Mouse (Mus musculus) cerebellum, adult 2 months (tissue): ENCODE measurements around the gene Coro7. TPM values are rescaled to one million over a fixed set of nuclear protein-coding genes. Genes with fewer than 3 reads are reported as not detected.
"Not testable (repeated sequence)": the region's sequence is repeated elsewhere in the genome, so short reads cannot be mapped to it uniquely, and the experiment has no call there.

Source experiments
- DNase-seq, 2 experiments: peaks; one replicate each; pipeline ENCODE4 v3.0.0; 2021
- H3K27ac ChIP-seq: fragments of 200-500 bp; 2 replicates; pipeline ENCODE4 v1.5.1; 2012; ENCODE audit warnings: low read length, control low read depth, inconsistent platforms; ENCODE audit not compliant: insufficient read depth
- H3K27me3 ChIP-seq: fragments of 200-500 bp; 2 replicates; pipeline ENCODE4 v1.6.1; 2012; ENCODE audit warnings: inconsistent platforms, mild to moderate bottlenecking, low read length, moderate library complexity; ENCODE audit not compliant: control insufficient read depth, insufficient read depth
- H3K4me1 ChIP-seq: fragments of 200-500 bp; 2 replicates; pipeline ENCODE4 v1.6.1; 2011; ENCODE audit warnings: low read length; ENCODE audit not compliant: control insufficient read depth, insufficient read depth
- H3K4me3 ChIP-seq: fragments of 200-500 bp; replicated peaks from 2 replicates; pipeline ENCODE3; 2011; ENCODE audit warnings: mild to moderate bottlenecking, low read depth, low read length, control low read depth; ENCODE audit not compliant: insufficient read depth
- CTCF ChIP-seq: fragments of 200-500 bp; IDR thresholded peaks from 2 replicates; pipeline ENCODE4 v1.5.1; 2011; ENCODE audit warnings: low read depth, mild to moderate bottlenecking, control low read depth, low read length, moderate library complexity, borderline replicate concordance; ENCODE audit not compliant: insufficient read depth
- POLR2A ChIP-seq: fragments of 200-500 bp; IDR thresholded peaks from 2 replicates; pipeline ENCODE4 v1.6.1; 2011; ENCODE audit warnings: low read length, control low read depth, borderline replicate concordance; ENCODE audit not compliant: insufficient read depth
- WGBS: fragments of 180-500 bp; shearing (Covaris S2); methylation state at CpG from one replicate; pipeline ENCODE4 v1.1.7; 2018; 5-methylcytosine and 5-hydroxymethylcytosine counted together
- polyA plus RNA-seq: library from polyadenylated mRNA; depleted of rRNA; stranded (reverse); fragments of >200 nt; gene quantifications from 2 replicates; pipeline ENCODE4 v1.2.3, GENCODE M21; 2012

The Coro7 gene
- polyA plus RNA-seq, 1 experiment: 86.1 TPM

- TF ChIP-seq CTCF: no peak
- TF ChIP-seq POLR2A: no peak
- no peaks in the 10 kb centered on the region for H3K4me1 ChIP-seq
- H3K27ac ChIP-seq: no peak overlapping the region
- 87% methylated on average over 3 of the region's 3 CpGs for WGBS
- no peak for DNase-seq
- H3K27me3 ChIP-seq: no peaks in the 10 kb centered on the region
- H3K4me3 ChIP-seq: no peak overlapping the region
Observed at GRCm38 (mm10) chr16:4701211-4701610, 21.6 kb upstream of the Coro7 start.

DNA sequence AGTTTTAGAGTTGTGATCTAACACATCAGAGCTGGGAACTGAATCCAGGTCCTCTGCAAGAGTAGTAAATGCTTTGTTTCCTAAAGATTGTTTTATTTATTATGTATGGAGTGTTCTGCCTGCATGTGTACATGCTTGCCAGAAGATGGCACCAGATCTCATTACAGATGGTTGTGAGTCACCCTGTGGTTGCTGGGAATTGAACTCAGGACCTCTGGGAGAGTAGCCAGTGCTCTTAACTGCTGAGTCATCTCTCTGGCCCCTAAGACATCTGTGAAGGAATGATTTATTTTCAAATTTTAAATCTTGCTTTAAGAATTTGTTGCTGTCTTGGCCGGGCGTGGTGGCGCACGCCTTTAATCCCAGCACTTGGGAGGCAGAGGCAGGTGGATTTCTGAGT lies 9.8 kb upstream of the Coro7 start:
- DNase-seq, H3K4me1 ChIP-seq, H3K27ac ChIP-seq, H3K4me3 ChIP-seq, H3K27me3 ChIP-seq: not testable (repeated sequence)
- WGBS: over 99% methylated on average over 4 of the region's 4 CpGs

GRCm38 (mm10) chr16:4684457-4684791 lies 4.8 kb upstream of the Coro7 start:
- TF ChIP-seq CTCF (no peak), POLR2A (no peak)
- Histone ChIP-seq H3K4me1 (no peaks in the 10 kb centered on the region; the same call in 1 of the 2 replicates), H3K27ac (peak overlapping the region; percentile 36), H3K4me3 (peak overlapping the region; percentile 84), H3K27me3 (no peaks in the 10 kb centered on the region)
- no peak for DNase-seq
- under 1% methylated on average over 9 of the region's 9 CpGs for WGBS

DNA sequence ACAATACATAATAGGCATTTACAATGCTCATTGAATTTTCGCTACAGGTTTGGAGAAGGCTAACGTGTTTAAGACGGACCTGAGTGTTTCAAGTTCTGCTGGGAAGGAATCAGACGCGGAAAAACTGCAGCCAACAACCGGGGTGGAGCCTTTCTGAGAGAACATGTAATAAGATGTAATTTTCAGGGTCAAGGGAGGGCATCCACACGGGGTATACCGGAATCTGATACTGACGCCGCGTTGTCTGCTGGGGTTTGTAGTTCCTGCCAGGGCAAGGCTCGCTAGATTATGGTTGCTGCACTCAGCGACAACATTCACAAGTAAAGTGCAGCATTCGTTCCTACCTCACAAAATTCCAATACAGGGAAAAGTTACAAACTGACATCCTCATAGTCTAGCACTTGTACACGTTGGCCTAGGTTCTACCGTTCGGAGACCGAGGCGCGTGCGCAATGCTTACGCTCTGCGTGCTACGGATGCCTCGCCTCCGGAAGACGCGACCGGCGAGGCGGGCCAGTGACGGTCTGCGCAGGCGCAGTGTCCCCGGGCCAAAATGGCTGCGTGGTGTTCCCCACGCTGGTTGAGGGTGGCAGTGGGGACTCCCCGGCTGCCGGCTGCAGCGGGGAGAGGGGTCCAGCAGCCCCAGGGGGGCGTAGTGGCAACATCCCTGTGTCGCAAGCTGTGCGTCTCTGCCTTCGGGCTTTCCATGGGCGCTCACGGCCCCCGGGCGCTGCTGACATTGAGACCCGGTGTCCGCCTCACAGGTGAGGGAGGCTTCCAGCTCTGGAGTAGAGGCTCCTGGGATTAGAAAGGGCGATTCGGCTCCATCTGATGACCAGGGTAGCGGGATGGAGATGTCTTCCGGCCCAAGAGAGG lies 4.2 kb upstream of the Coro7 start:
- peak; percentile 95 to 97 for DNase-seq
- TF ChIP-seq POLR2A (peak; percentile 94; the same call in 1 of the 2 replicates), CTCF (no peak)
- Histone ChIP-seq H3K4me3 (peak overlapping the region; percentile 84), H3K4me1 (no peaks in the 10 kb centered on the region; the same call in 1 of the 2 replicates), H3K27ac (peak overlapping the region; percentile 86), H3K27me3 (no peaks in the 10 kb centered on the region)
- under 1% methylated on average over 54 of the region's 54 CpGs for WGBS

DNA sequence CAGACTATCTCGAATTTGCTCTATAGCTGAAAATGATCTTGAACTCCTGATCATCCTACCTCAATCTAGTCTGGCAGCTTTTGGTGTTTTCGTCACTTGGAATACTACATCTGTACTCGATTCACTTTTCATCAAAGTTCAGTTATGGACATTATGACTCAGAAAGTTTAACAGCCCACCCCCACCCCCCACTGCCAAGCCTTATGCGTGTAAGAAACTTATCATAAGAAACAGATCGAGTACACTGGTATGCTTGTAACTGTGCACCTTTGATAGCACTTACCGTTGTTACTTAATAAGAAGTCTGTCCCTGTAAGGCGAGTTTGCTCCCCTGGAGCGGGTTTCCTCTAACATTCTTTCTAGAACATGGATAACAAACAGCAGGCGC lies 3.6 kb upstream of the Coro7 start:
- no peaks in the 10 kb centered on the region; the same call in 1 of the 2 replicates for H3K4me1 ChIP-seq
- H3K27me3 ChIP-seq: no peaks in the 10 kb centered on the region
- DNase-seq: no peak
- no peak for TF ChIP-seq CTCF
- H3K27ac ChIP-seq: peak overlapping the region; percentile 86
- 25% methylated on average over 9 of the region's 9 CpGs for WGBS
- H3K4me3 ChIP-seq: peak overlapping the region; percentile 84

GRCm38 (mm10) chr16:4682628-4683179 lies 3.1 kb upstream of the Coro7 start:
- TF ChIP-seq POLR2A (no peak), CTCF (no peak)
- no peak overlapping the region for H3K4me3 ChIP-seq
- H3K27ac ChIP-seq: no peak overlapping the region; the same call in 1 of the 2 replicates
- DNase-seq: no peak
- H3K4me1 ChIP-seq: no peaks in the 10 kb centered on the region; the same call in 1 of the 2 replicates
- 78% methylated on average over 4 of the region's 4 CpGs for WGBS
- H3K27me3 ChIP-seq: no peaks in the 10 kb centered on the region

GRCm38 (mm10) chr16:4680922-4681455 lies 1.4 kb upstream of the Coro7 start:
- not testable (repeated sequence) for H3K27me3 ChIP-seq, DNase-seq, H3K4me1 ChIP-seq, H3K27ac ChIP-seq, H3K4me3 ChIP-seq
- 74% methylated on average over 3 of the region's 3 CpGs for WGBS

DNA sequence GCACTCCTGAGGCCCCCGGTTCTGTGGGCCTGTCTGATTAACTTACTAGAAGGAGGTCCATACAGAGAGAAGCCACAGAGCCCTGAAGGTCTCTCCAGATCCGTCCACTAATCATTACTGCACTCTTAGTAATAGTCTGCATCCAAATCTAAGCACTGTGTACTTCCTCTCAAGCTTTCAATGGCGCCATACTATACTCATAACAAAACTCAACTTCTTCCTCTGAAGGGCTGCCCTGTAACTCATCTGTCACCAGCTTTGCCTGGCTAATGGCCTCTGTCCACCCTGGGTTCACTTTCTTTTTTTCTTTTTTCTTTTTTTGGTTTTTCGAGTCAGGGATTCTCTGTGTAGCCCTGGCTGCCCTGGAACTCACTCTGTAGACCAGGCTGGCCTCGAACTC lies 1.5 kb downstream of the Coro7 start:
- no peak overlapping the region for H3K27ac ChIP-seq
- TF ChIP-seq CTCF: no peak
- TF ChIP-seq POLR2A: no peak
- no peaks in the 10 kb centered on the region for H3K27me3 ChIP-seq
- H3K4me3 ChIP-seq: no peak overlapping the region
- H3K4me1 ChIP-seq: no peaks in the 10 kb centered on the region
- no peak for DNase-seq
- WGBS: 87% methylated on average over 5 of the region's 5 CpGs
